15 mouse cellular contexts compared by ENCODE assay signal in the genomic region with DNA sequence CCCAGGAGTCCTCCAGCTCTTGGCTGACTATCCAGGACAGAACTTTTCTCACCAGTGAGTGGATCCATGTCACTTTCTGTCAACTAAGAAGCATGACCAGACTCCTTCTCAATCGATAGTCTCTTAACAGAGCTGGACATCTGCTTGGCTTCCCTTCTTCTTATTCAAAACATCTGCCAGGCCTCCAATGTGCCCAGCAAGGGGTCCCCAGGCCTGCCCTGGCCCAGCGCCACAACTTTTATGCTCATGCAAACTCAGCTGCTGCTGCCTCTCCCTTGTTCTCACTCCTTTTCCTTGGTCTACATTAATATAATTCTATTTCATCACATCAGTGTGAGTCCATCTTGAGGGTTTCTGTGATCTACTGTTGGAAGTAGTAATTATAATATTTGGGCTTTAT.
"Had no signal": no experiment of that assay in that cellular context is flagged by ENCODE, and none has a peak within 500 bp of the region (broad histone marks: within the 10 kb centered on the region; RNA-seq: fewer than 3 reads in every experiment).

No protein-coding gene starts in this region.

- H3K27ac ChIP-seq: lung, embryonic 15.5 days; macrophage; neural tube, embryonic 12.5 days; stomach, embryonic 15.5 days; stomach, postnatal 0 days had no signal

- H3K4me3 ChIP-seq: lung, embryonic 15.5 days; megakaryocyte, embryonic 14.5 days; neural tube, embryonic 12.5 days; stomach, embryonic 15.5 days had no signal

- DNase-seq: liver, postnatal 0 days; lung, adult 2 months; lung, postnatal 14 days; lung, postnatal 36 days; midbrain, embryonic 14.5 days; right cerebral cortex, postnatal 14 days; thymus, adult 2 months; thymus, postnatal 25 days; thymus, postnatal 4 days had no signal
